In genomic region chr8:12513042-12513441, GRCm38 (mm10) we compare ENCODE assay signal across 25 mouse cellular contexts. TPM values are rescaled to one million over a fixed set of nuclear protein-coding genes. Genes with fewer than 3 reads are reported as not detected.
"Had no signal": no experiment of that assay in that cellular context is flagged by ENCODE, and none has a peak within 500 bp of the region (broad histone marks: within the 10 kb centered on the region; RNA-seq: fewer than 3 reads in every experiment).

No protein-coding gene starts in this region.

- DNase-seq: kidney, adult 18-20 months; kidney, postnatal 10 days; layer of hippocampus, adult 9-11 months; layer of hippocampus, postnatal 36 days; lung, embryonic 14.5 days; lung, postnatal 10 days; lung, postnatal 4 days; midbrain, embryonic 14.5 days; spleen, adult 18-20 months; thymus, adult 2 months; thymus, postnatal 25 days had no signal

RNA-seq across cellular contexts. Expression of gene Spaca7, which starts 59.8 kb away (rescaled TPM):
- total RNA-seq: layer of hippocampus, adult 18-20 months; layer of hippocampus, postnatal 36 days; left cerebral cortex, adult 8-10 months; left cerebral cortex, postnatal 25 days; megakaryocyte, adult 5-6 weeks had no signal
- polyA plus RNA-seq: intestine, embryonic 15.5 days; limb, embryonic 11.5 days; limb, embryonic 15.5 days; liver, embryonic 12.5 days; liver, embryonic 16.5 days; lung, embryonic 14.5 days; midbrain, embryonic 10.5 days; midbrain, embryonic 14.5 days; myocyte; neural tube, embryonic 11.5 days; neural tube, embryonic 15.5 days; stomach, embryonic 14.5 days; thymus, adult 2 months had no signal
